Mouse (Mus musculus): ENCODE results near the gene Srsf12.

The Srsf12 gene

DNA sequence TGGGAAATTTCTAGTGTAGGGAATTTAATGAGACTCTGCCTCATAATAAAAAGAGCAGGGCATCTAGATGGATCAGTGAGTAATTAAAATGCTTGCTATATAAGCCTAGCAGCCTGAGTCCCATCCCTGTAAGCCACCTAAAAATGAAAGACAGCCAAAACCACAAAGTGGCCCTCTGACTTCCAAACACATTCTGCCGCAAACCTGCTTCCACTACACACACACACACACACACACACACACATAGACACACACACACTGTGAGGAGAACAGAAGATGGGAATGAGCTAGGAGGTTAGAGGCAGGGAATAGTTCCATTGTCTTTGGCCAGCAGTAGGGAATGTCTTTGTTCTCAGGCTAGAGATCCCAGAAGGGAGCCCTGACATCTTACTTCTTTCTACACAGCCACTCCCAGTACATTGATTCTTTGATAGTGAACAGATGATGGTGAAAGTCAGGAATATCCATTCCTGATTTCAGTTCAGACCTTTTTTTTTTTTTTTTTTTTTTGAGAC is 41.0 kb downstream of the Srsf12 start:
- no peak for DNase-seq

DNA sequence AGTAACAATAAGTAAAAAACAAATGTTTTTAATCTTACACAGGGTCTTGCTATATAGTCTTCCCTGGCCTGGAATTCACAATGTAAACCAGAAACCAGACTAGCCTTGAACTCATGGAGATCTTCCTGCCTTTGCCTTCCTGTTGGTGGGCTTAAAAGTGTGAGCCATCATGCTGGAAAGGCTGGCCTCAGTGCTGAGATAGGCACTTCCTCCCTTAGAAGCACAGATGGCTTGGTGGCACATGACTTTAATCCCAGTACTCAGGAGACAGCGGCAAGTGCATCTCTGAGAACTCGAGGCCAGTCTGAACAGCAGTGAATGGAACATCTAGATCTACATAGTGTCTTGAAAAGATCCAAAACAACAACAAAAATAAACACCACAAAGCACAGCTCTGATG is 42.1 kb downstream of the Srsf12 start:
- DNase-seq, result no peak

GRCm38 (mm10) chr4:33254706-33255105 is 45.9 kb downstream of the Srsf12 start:
- DNase-seq, result no peak

- no peak for DNase-seq
These were observed 48.6 kb downstream of the Srsf12 start for GRCm38 (mm10) chr4:33257263-33257964.

DNA sequence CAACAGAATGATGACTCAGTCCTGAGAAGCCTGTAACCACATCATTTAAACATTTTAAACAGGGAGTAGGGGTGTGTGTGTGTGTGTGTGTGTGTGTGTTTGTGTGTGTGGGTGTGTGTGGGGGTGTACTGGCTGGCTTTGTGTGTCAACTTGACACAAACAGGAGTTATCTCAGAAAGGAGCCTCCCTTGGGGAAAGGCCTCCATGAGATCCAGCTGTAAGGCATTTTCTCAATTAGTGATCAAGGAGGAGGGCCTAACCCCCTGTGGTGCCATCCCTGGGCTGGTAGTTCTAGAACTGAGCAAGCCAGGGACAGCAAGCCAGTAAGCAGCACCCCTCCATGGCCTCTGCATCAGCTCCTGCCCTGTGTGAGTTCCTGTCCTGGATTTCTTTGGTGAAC is 51.5 kb downstream of the Srsf12 start:
- no peak for DNase-seq

DNA sequence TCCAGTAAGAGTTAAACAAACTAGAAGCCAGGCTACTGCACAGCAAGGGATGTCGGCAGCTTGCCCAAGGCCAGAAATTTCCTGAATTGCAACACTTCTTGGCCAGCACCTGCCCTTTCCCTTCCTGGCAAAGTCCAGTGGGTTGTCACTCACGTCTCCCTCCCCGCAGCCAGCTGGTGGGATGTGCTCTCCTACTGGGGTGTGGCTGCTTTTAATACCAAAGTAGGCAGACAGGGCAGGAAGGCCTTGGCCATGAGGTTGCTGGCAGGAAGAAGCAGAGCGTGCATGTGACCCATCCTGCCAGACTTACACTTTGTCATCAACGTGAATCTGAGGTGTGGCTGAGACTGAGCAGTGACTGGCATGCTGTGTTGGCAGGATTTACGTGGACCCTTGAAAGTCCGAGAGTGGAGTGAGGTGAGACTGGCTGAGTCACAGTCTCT is 52.5 kb downstream of the Srsf12 start:
- peak; percentile 95 for DNase-seq

DNA sequence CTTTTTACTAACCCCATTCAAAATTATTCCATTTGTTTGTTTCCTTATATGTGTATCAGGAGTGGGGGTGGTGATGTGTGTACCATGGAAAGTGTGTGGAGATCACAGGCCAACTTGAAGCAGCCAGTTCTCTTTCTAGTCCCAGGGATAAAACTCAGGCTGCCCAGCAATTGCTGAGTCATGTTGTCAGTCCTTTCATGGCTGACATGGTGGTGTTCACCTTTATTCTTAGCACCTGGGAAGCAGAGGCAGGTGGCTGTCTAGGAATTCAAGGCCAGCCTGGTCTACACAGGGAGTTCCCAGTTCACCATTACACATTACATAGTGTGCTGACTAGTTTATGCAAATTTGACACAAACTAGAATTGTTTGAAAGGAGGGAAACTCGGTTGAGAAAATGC is 54.1 kb downstream of the Srsf12 start:
- DNase-seq, result no peak

GRCm38 (mm10) chr4:33264979-33265726 is 56.4 kb downstream of the Srsf12 start:
- no peak for DNase-seq

DNA sequence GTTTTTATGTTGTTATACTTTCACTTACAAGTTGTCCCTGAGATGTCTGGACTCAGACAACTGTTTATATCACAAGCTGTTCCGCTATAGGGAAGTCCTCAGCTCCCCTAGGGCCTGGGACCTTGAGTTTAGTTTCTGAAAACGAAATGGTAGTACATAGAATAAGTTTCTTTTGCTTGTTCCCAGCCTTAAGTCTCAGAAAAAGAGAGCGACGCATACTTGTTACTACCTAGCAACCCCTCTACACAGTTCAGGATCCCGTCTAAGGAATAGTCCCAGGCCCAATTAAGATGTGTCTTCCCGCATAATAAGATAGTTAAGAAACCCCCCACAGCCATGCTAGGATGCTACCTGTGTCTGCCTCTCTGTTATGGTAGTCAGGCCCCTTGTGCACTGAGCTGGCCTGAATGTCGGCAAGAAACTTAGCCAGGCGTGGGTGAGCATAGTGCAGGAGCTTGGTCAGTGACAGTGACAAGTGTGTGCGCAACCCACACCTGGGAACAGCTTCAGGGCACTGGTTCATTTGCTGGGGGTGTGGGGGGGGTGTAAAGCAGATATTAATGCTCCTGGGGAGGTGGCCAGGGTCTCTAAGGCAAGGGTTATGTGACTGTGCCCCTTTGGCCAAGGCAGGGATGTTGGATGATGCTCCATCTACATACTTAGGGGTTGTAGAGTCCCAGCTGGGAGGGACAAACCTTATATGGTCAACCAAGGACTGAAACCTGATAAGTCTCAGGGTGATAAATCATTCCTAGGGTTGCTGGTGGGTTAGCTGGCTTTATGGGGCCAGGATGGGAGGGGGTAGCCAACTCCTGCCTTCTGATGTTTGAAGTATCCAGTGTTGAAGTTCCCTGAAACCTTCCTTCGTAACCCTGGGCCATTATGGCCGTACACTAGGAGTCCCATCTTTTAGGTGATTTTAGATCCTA is 61.9 kb downstream of the Srsf12 start:
- DNase-seq, result no peak

GRCm38 (mm10) chr4:33273437-33273836 is 64.6 kb downstream of the Srsf12 start:
- DNase-seq, result no peak

DNA sequence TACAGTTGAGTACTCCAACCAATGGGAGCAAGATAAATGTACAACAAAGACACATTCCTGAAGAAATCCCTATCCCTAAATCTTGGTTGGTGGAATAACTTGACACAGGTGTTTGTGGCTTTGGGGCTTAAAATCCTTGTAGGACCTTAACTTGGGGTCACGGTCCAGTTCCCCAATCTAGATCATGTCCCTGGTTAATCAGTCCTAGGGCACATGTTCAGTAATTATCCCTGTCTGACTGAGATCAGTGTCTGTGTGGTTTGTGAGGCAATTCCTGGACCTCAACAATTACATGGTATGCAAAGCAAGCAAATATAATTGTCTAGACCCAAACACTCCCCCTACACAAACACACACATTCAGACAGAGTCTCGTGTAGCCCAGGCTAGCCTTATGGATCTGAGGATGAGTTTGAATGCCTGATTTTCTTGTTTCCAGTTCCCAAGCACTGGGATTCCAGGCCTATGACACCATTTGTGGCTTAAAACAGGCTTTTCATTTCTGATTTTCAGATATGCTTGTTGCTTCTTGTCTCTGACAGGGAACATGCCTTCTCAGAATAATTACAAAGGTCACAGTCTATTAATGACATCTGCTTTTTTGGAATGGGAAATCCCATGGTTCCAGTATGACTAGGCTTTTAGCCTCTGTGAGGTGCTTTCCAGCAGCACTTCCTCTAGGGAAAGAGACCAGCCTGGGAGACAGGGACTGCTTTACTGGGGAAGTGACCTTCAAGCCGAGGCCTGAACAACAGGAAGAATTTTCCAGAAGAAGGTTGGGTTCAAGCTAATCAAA is 73.3 kb downstream of the Srsf12 start:
- peak; percentile 31 for DNase-seq

Data from kidney, postnatal 14 days (tissue).